Mouse (Mus musculus): ENCODE data around the gene Pgp.

Gene Pgp

GRCm38 (mm10) chr17:24520450-24520849, 50.3 kb downstream of the Pgp start:
- DNase-seq (ENCODE audit: low read depth, low spot score) = no peak
